Mouse (Mus musculus) heart, adult 9 months (tissue): Measurements from ENCODE around the gene Rai14.

Experiments
- DNase-seq, 2 experiments: peaks; one replicate each; pipeline ENCODE4 v3.0.0; 2022; ENCODE audit warnings: low spot score in 2 of 2

Rai14 gene

GRCm38 (mm10) chr15:10721259-10721781 is 6.9 kb upstream of the Rai14 start:
- no peak for DNase-seq

GRCm38 (mm10) chr15:10720671-10721070 is 6.2 kb upstream of the Rai14 start:
- DNase-seq = no peak

GRCm38 (mm10) chr15:10720188-10720587 is 5.8 kb upstream of the Rai14 start:
- no peak for DNase-seq

- no peak for DNase-seq
These were observed 5.1 kb upstream of the Rai14 start for GRCm38 (mm10) chr15:10719511-10719910.

- no peak for DNase-seq
These were observed 4.3 kb upstream of the Rai14 start for GRCm38 (mm10) chr15:10718763-10719162.

- DNase-seq = no peak
These were observed 2.9 kb upstream of the Rai14 start for GRCm38 (mm10) chr15:10717284-10717683.

- no peak for DNase-seq
These were observed 1.5 kb upstream of the Rai14 start for GRCm38 (mm10) chr15:10715966-10716365.

- DNase-seq = peak in 1 of 2 experiments; percentile 20
These were observed 698 bp upstream of the Rai14 start for GRCm38 (mm10) chr15:10715139-10715505.

GRCm38 (mm10) chr15:10713626-10714316 is 653 bp downstream of the Rai14 start:
- DNase-seq = no peak

- DNase-seq = no peak
These were observed 1.2 kb downstream of the Rai14 start for GRCm38 (mm10) chr15:10713181-10713625.

- DNase-seq = no peak
These were observed 2.1 kb downstream of the Rai14 start for GRCm38 (mm10) chr15:10712288-10712687.

- DNase-seq = no peak
These were observed 3.2 kb downstream of the Rai14 start for GRCm38 (mm10) chr15:10711231-10711630.

- no peak for DNase-seq
These were observed 5.7 kb downstream of the Rai14 start for GRCm38 (mm10) chr15:10708591-10709272.

- DNase-seq = no peak
These were observed 7.3 kb downstream of the Rai14 start for GRCm38 (mm10) chr15:10707109-10707508.

GRCm38 (mm10) chr15:10706414-10706813 is 8.0 kb downstream of the Rai14 start:
- no peak for DNase-seq

- no peak for DNase-seq
These were observed 8.7 kb downstream of the Rai14 start for GRCm38 (mm10) chr15:10705752-10706151.

- no peak for DNase-seq
These were observed 10.1 kb downstream of the Rai14 start for GRCm38 (mm10) chr15:10704328-10704727.

GRCm38 (mm10) chr15:10701571-10701970 is 12.9 kb downstream of the Rai14 start:
- DNase-seq = no peak

GRCm38 (mm10) chr15:10700891-10701466 is 13.4 kb downstream of the Rai14 start:
- no peak for DNase-seq

- no peak for DNase-seq
These were observed 17.8 kb downstream of the Rai14 start for GRCm38 (mm10) chr15:10696478-10697234.

- DNase-seq = no peak
These were observed 21.8 kb downstream of the Rai14 start for GRCm38 (mm10) chr15:10692627-10693026.

GRCm38 (mm10) chr15:10691481-10691880 is 22.9 kb downstream of the Rai14 start:
- DNase-seq = no peak
